Mouse (Mus musculus) cortical plate, adult 2 months (tissue): Measurements from ENCODE around the gene Mterf4.

ENCODE experiments used
- CTCF ChIP-seq: fragments of 200-500 bp; IDR thresholded peaks from 2 replicates; pipeline ENCODE4 v1.5.1; 2011; ENCODE audit warnings: mild to moderate bottlenecking, control low read depth, low read length; ENCODE audit not compliant: insufficient read depth; ENCODE audit errors: extremely low read depth
- POLR2A ChIP-seq: fragments of 200-500 bp; IDR thresholded peaks from 2 replicates; pipeline ENCODE4 v1.6.1; 2011; ENCODE audit warnings: mild to moderate bottlenecking, low read length, control low read depth; ENCODE audit not compliant: insufficient read depth; ENCODE audit errors: extremely low read depth

- TF ChIP-seq CTCF = no peak
- no peak for TF ChIP-seq POLR2A
Observed at GRCm38 (mm10) chr1:93268246-93268645, 37.5 kb downstream of the Mterf4 start.
